Mouse (Mus musculus) adrenal gland, postnatal 10 days (tissue): Measurements from ENCODE around the gene Apoc3. TPM values are rescaled to one million over a fixed set of nuclear protein-coding genes. Genes with fewer than 3 reads are reported as not detected.

Experiments
- DNase-seq: peaks from one replicate; pipeline ENCODE4 v3.0.0; 2021; ENCODE audit warnings: mixed read lengths
- total RNA-seq, 2 experiments: library from RNA; stranded (reverse); gene quantifications; 2 replicates each; pipeline ENCODE4 v1.2.3; 2021

Gene Apoc3
- total RNA-seq, 2 experiments from 2014 or later: 25.1 to 63.1 TPM

- DNase-seq: no peak
Measured at GRCm38 (mm10) chr9:46230450-46230975, 4.9 kb downstream of the Apoc3 start.

DNA sequence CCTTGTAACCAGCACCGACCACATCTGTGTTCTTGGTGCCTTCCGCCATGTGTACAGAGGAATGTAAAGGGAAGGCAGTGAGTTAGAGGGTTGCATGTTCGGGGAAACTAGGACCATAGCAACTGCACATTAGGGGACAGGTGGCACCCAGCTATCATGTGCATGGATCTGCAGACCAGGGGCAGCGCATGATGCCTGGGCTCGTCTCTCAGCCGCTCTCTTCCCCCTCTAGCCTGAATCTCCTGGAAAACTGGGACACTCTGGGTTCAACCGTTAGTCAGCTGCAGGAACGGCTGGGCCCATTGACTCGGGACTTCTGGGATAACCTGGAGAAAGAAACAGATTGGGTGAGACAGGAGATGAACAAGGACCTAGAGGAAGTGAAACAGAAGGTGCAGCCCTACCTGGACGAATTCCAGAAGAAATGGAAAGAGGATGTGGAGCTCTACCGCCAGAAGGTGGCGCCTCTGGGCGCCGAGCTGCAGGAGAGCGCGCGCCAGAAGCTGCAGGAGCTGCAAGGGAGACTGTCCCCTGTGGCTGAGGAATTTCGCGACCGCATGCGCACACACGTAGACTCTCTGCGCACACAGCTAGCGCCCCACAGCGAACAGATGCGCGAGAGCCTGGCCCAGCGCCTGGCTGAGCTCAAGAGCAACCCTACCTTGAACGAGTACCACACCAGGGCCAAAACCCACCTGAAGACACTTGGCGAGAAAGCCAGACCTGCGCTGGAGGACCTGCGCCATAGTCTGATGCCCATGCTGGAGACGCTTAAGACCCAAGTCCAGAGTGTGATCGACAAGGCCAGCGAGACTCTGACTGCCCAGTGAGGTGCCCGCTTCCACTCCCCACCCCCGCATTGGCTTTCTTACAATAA lies 5.6 kb downstream of the Apoc3 start:
- DNase-seq: peak; percentile 89

DNA sequence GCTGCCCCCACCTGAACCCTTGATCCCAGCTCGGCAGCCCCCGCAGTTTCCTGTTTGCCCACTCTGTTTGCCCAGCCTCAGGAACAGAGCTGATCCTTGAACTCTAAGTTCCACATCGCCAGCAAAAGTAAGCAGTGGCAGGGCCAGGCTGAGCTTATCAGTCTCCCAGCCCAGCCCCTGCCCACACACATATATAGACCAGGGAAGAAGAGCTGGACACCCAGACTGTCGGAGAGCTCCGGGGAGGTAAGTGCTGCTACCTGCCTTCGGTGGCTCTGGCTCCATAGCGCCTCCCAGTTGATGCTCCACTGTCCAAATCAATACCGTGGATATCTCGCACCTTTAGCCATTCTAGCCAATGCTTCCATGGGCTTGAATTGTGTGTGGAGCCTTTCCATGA lies 6.9 kb downstream of the Apoc3 start, which contains the start of gene Apoa1:
Gene Apoa1, plus strand, starts transcription at position 90 of the 400 bp plus-strand sequence.
- no peak for DNase-seq

- DNase-seq: no peak
Measured at GRCm38 (mm10) chr9:46227064-46227614, 8.3 kb downstream of the Apoc3 start.

- DNase-seq: no peak
Measured at GRCm38 (mm10) chr9:46224945-46225660, 10.3 kb downstream of the Apoc3 start.

DNA sequence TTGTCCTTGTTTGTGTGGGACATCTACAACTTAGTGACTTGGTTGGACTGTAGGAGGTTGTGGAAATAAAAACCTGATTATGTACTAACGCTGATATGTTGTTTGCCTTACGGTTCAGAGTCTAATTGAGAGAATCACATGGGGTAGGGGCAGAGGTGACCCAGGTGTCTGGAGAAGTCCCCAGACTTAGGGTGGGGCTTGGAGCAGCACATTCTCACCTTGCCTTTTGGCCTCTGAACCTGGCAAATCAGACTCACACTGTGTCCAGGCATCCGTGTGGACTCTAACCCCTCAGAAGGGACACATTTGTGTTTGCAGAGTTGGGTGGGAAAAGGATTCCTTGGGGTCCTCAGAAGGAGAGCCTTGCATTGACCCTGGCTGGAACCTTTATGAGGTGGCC lies 11.3 kb downstream of the Apoc3 start:
- DNase-seq: no peak

GRCm38 (mm10) chr9:46223090-46223489 lies 12.3 kb downstream of the Apoc3 start:
- no peak for DNase-seq

GRCm38 (mm10) chr9:46218176-46218575 lies 17.3 kb downstream of the Apoc3 start:
- DNase-seq: no peak

DNA sequence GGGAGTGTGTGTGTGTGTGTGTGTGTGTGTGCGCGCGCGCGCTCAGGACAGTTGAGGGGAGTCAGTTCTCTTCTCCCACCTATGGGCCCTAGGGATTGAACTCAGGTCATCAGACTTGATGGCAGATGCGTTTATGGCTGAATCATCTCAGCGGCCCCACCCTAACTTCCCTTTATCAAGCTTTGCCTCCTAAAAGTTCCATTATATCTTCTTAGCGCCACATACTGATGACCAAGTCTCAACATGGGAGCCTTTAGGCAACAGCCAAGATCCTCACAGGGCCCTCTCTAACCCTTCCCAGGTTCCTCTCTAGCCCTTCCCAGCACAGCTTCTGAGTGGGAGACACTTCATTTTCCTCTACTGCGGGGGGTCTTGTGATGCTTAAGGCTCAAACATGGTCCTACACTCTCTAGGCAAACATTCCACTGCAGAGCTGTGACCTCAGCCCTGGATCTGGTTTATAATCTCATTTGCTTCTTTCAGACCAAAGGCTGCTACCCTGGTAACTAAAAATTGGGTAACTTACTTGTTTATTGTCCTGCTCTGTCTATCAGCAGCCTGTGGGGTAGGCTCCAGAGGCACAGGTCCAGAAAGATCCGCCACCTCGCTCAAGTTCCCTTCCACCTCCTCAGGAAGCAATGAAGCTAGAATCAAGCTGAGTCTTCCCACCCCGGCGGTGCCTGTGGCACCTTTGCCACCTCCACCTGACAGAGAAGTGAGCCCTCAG lies 18.5 kb downstream of the Apoc3 start:
- no peak for DNase-seq

- DNase-seq: peak; percentile 47
Measured at GRCm38 (mm10) chr9:46215338-46216322, 19.8 kb downstream of the Apoc3 start.

DNA sequence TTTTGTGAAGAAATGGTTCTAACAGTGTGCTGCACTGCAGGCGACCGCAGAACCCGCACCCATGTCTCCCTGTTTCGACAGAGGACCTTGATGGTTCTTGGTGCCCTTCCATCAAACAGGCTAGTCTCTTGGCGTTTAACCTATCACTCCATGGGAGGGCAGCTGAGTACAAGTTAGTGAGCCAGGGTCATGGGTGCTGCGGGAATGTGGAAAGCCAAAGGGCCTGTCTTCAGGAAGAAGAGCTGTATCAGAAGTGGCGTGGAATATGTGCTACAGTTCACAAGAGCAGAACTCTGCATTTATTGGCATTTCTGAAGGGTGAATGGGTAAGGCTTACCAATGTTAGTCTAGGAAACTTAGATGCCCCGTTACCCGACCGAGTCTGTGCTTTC lies 20.5 kb downstream of the Apoc3 start:
- no peak for DNase-seq

GRCm38 (mm10) chr9:46214276-46214675 lies 21.2 kb downstream of the Apoc3 start:
- no peak for DNase-seq

DNA sequence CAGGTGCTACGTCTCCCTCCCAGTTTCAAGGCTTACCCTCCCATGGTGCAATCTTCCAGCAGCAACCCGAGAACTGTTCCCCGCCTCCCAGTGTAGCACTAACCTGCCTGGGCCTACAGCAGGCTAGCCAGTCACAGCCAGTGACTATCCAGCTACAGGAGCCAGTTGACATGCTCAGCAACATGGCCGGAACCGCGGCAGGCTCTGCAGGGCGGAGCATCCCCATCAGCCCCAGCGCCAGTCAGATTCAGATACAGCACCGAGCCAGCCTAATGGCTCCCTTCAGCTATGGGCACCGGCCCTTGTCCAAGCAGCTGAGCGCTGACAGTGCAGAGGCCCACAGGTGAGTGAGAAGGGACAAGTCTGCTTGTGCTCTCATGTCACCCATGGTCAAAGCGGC lies 25.0 kb downstream of the Apoc3 start:
- no peak for DNase-seq

DNA sequence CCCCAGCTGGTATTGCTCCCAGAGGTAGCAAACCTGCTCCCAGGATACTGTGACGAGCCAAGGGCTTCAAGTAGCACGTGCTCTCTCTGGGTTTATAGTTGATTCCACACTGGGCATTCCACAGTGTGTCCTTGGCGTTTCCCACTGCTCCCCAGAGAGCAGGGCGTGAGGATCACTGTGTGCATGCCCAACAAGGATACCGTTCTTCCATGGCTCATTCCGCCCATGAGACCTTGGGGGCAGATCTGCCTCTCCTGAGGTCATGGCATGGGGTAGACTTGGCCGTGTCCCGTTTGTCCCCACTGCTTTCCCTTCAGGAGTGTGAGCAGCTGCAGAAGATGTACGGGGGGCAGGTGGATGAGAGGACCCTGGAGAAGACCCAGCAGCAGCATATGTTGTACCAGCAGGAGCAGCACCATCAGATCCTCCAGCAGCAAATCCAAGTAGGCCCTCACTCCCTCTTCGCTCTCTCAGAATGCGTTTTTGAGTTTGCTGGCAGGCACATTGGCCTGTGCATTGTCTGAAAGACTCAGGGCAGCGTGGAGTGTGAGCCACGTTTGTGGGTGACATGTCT lies 26.9 kb downstream of the Apoc3 start:
- peak; percentile 50 for DNase-seq

- no peak for DNase-seq
Measured at GRCm38 (mm10) chr9:46207501-46207869, 28.0 kb downstream of the Apoc3 start.

DNA sequence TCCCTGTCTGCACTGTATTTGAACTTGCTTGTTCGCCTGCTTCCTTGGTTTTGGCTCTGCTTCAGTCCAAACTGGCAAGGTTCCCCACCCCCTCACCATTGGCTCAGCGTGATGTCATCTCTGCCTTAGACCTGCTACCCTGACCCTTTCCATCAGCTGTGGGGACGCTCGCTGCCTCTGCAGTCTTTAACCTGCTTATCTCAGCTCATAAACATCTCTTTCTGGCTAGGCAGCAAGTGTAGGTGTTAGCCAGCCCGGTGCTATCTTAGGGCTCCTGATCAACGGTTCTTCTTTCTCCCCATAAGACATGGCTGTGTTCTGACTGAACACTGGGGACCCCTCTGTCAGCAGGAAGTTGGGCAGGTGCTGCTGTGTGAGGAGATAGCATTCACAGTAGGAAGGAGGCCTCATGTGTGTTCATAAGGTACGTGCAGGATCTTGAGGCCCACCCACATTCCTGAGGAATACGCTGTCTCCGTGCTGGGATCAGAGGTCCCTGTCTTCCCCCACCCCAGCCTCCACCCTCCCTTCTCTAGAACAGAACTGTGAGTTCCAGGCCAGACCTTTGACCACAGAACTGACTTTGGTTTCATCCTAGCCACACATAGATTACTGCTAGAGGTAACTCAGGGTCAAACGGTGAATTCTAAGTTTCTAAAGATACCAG lies 28.5 kb downstream of the Apoc3 start:
- DNase-seq: no peak

DNA sequence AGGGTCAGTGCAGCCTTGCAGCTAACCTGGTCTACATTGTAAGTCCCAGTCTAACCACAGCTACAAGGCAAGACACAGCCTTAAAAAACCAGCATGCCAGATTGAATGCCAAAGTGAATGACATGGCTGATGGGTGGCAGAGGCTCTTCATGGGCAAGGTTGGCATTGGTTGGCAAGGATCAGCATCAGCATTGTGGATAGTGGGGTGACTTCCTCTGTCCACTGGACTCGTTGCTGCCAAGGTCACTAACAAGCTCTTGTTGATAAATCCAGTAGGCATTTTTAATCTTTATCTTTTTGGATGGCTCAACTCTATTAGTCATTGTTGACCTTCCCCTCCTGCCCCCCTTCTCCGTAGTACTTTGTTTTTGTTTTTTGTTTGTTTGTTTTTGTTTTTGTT lies 35.8 kb downstream of the Apoc3 start:
- no peak for DNase-seq

DNA sequence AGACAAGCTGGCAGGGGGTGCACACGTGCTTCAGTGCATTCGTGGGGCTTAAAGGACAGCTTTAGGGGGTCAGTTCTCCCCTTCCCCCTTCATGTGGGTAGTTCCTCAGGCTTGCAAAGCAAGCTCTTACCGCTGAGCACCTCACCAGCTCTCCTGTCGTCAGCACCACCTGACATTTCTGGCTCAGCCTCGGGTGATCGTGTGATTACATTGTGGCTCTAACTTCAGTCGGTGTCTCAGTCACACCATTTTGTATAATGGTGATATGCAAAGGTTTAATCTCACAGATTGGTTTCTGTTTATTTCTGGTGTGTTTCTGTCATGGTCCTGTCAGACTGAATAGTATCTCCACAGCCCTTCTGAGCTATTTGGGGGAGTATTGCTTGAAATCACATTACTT lies 36.5 kb downstream of the Apoc3 start:
- DNase-seq: no peak

DNA sequence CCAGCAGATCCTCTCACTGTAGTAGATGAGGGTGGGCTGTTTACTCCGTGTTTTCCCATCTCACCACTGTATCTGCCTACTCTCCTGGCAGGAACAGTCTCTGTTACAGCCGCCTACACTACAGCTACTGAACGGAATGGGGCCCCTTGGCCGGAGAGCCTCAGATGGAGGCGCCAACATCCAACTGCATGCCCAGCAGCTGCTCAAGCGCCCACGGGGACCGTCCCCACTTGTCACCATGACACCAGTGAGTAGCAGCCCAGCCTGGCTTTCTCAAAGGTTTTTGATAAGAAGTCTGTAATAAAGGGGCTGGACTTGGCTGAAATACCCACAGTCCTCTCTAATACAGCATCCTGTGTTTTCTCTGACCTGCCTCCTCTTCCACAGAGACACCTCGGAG lies 37.0 kb downstream of the Apoc3 start:
- DNase-seq: no peak

DNA sequence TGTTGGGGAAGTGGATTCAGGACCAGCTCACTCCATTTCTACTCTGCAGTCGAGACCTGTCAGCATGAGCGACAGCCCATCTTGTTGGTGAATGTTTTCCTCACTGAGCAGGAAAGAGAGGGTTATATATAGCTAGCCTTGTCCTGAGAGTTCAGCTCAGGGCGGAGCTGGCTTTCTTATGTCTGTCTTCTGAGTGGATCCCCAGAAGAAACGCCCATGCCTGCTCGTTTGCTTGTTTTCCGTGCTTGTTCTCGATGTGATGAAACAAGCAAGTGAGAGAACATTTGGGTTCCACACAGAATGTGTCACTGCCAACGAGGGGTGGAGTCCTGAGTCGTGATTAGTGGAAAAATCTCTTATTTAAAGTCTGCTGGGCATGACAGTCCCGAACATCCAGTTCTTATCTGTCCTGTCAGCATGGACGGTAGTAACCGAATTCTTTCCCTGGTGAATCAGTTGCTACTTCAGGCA lies 38.7 kb downstream of the Apoc3 start:
- DNase-seq: no peak
